Mouse (Mus musculus): ENCODE measurements around the gene Acot6.

DNA sequence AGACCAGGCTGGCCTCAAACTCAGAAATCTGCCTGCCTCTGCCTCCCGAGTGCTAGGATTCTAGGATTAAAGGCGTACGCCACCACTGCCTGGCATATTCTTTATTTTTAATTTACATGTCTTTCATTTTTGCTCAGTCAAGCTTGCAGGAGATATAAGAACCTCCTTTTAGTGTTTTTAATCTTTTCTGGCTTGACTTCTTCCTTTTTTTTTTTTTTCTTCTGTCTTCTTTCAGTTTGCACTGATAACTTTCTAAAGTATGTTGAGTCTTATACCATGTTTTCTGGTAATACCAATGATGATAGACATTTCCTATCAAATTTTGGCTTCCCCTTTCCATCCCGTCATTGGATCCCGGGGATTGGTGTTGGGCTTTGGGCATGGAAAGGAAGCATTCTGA lies 19.1 kb downstream of the Acot6 start:
- TF ChIP-seq CTCF (IDR thresholded peaks at IDR 0.05; ENCODE audit: control insufficient read depth, insufficient read depth, insufficient read length) (no peak), USF1 (IDR thresholded peaks at IDR 0.05; ENCODE audit: low read depth) (no peak), CEBPB (IDR thresholded peaks at IDR 0.05; ENCODE audit: low read depth) (no peak)
